Mouse (Mus musculus) erythroblast, embryonic 14.5 days (primary cell): ENCODE measurements around the gene Mkln1.

Experiments
- GATA1 ChIP-seq: IDR thresholded peaks from 2 replicates; pipeline ENCODE4 v1.6.1; 2012; ENCODE audit warnings: low read length, inconsistent platforms, mixed read lengths
- TAL1 ChIP-seq: IDR thresholded peaks from 3 replicates; pipeline ENCODE4 v1.6.1; 2012; ENCODE audit warnings: low read length, inconsistent platforms, mixed read lengths

GRCm38 (mm10) chr6:31382989-31383388, 15.5 kb upstream of the Mkln1 start:
- TF ChIP-seq GATA1 (no peak), TAL1 (no peak)
